Mouse (Mus musculus) layer of hippocampus, postnatal 10 days (tissue): ENCODE results near the gene Cdt1. TPM values are rescaled to one million over a fixed set of nuclear protein-coding genes. Genes with fewer than 3 reads are reported as not detected.

Experiments
- DNase-seq, 2 experiments: peaks; one replicate each; pipeline ENCODE4 v3.0.0; 2021; ENCODE audit warnings: low spot score in 2 of 2
- long read RNA-seq: library from polyadenylated mRNA; stranded (forward); transcript quantifications from one replicate; pipeline ENCODE4 v2.0.0, GENCODE M21; 2023
- total RNA-seq, 2 experiments: library from RNA; stranded (reverse); gene quantifications; 2 replicates each; pipeline ENCODE4 v1.2.3; 2021

Cdt1 gene
- 1 to 10 TPM; 3.0 to 5.0 TPM for total RNA-seq
- long read RNA-seq, partial matches to known transcripts = 5 of 10 reads
- long read RNA-seq, other reads (novel, unspliced or antisense) = 2 of 10 reads

- peak; percentile 94 to 96 for DNase-seq
Observed at GRCm38 (mm10) chr8:122567361-122568108, at the start of gene Cdt1. Gene Cdt1, plus strand, starts transcription at chr8:122568015.

DNA sequence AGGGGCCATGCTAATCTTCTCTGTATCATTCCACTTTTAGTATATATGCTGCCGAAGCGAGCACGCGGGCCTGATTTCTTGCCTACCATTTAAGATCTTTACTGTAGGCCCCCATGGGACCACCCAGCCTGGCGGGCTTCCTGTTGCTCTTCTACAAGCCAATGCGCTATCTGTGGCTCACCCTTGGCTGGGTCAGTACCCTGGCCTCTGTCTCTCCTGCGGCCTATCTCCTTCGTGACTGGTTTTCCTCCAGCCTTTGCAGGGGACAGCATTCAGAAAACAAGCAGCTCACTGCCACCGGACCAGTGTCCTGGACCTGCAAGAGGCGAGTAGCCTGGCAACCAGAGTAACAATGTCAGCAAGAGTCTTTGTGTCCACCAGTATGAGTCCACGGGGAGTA lies 47.2 kb upstream of the Cdt1 start:
- DNase-seq = no peak

DNA sequence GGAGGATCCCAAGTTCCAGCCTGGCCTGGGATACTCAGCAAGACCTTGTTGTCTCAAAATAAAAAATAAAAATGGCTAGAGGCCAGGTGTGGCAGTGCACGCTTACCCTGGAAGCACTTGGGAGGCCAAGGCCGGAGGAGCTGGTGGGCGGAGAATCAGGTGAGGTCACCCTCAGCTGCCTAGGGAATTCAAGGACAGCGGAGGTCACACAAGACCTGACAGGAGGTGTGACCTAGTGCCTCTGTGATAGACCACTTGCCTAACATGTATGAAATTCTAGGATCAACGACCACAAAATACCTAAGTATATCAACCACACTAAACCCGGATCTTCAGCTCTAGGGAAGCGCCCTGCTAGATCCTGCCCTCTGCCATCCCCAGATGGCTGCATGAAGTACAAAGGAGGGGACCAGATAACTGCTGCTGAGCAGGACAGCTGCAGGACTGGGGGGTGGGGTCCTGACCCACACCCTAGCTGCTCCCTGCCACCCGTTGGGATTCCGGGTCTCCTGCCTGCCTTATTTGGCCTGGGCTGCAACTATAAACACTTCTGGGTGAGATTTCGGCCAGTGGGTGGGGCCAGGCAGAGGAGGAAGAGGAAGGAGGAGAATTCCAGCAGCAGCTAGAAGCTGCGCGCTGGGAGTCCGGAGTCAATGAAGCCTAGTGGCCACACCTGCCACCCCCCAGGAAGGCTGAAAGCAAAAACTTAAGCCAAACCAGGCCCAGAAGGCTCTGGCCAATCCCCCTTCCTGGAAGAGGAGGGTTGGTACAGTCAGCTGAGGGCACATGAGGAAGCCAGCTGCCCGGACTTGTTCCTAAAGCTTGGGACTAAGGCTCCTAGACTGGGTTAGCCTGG lies 44.8 kb upstream of the Cdt1 start:
- DNase-seq = no peak

DNA sequence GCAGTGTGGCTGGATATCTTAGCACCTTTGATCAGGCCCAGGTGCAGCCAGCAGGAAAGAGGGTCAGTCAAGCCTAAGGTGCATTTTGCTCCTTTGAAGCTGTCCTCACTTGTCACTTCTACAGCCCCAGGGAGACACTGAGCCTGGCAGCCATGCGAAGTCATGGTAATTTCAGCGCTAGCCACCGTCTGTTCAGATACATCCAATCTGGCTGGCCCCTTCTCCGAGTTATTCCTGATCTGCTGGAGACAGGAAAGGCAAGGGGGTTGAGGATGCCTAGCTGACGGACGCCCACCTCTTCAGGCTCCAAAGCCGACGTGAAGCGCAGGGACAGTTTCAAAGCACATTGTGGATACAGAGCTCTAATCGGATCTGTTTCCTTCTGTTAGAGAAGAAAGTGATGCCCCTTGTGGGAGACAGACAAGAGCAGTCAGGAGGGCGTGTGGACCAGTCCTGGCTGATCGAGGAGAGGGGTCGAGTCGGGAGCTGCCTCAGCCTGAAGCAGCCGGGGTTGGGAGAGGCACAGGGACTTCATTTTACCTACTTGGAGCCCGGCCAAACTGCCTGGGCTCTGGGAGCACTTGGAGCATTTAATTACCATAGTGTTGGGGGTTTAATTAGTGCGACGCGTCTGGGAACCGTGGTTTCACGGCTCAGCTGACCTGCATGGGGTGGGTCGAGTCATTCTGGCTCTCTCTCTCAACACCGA lies 44.0 kb upstream of the Cdt1 start:
- DNase-seq = peak; percentile 24 to 50

DNA sequence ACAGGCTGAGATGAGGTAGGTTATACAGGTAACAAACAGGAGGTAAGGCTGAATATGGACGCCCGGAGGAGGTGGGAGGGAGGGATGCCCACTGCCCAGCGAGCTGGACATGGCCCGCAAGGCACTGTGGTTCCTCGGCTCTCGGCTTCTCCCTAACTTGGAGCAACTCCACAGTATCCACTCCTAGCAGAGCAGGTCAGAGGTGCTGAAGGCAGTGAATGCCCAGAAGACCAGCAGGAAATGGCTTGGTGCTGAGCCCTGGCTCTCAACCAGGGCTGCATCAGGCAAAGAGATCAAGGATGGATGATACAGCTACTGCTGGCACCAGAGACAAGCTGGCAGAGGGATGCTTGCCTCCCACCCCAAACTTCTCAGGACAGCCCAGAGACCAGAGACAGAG lies 43.3 kb upstream of the Cdt1 start:
- no peak for DNase-seq

GRCm38 (mm10) chr8:122525004-122525403 lies 42.8 kb upstream of the Cdt1 start:
- DNase-seq = no peak

GRCm38 (mm10) chr8:122526084-122526483 lies 41.7 kb upstream of the Cdt1 start:
- no peak for DNase-seq

DNA sequence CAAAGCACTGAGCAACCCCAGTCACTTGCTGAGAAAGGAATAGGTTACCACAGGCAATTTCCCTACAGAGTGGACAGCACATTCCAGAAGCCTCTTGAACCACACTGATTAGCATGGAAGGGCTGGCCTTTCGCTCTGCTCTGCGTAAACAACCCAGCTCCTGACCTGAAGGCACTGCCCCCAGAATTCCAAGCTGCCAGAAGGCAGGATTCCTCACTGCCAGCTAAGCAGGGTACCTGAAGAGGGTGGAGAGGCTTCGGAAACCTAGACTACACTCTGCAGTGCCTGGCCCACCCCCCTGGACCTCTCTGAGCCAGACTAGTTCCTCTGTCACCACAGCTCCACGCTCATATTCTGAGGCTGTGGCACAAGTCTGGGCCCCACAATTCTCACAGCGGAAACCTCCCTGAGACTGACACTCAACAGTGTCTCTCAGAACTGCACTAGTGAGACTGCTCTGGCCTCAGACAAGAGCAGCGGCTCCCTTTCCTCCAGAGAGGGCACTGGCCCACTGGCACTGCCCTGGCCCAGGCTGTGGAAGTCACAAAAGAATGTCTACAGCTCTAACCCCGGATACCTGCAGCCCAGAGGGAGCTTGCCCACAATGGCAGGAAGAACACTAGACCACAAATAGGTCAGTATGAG lies 41.2 kb upstream of the Cdt1 start:
- DNase-seq = no peak

- DNase-seq = no peak
Observed at GRCm38 (mm10) chr8:122527937-122528336, 39.9 kb upstream of the Cdt1 start.

DNA sequence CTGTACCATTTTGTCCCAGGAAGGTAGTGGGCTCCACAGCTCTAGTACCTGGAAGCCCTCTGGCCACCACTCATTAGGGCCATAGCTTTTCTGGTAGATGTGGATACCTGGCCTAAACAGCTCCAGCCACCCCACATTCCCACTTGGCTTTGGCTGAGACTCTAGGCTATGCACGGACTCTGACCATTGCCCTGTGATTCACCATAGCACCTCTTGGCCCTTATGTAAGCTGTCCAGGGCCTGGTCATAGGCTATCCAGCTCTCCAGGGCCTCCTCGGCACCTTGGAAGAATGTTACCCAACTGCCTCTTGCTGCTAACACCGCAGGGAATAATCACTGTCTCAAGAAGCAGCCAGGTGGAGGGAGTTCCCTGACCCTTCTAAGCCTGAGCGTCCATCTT lies 38.7 kb upstream of the Cdt1 start:
- DNase-seq = no peak

- no peak for DNase-seq
Observed at GRCm38 (mm10) chr8:122531312-122531711, 36.5 kb upstream of the Cdt1 start.

DNA sequence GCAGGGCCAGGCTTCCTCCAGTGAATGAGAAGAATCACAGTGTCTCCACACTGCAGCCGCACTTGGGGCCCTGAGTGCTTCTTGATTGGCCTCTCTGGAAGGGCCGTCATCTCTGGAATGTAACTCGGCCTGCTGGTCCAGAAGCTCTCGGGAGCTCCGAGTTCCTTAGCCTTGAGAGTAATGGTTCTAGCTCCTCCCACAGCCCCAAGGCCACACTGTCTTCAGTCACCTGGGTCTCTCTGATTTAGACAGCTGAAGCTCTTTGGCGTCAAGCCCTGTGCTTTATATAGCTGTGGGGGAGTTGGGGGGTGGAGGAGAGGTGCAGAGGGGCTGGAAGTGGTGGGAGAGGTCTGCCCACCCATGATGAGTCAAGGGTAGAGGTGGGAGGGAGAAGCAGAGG lies 30.8 kb upstream of the Cdt1 start:
- DNase-seq = no peak

- no peak for DNase-seq
Observed at GRCm38 (mm10) chr8:122537812-122538211, 30.0 kb upstream of the Cdt1 start.

GRCm38 (mm10) chr8:122538310-122539076 lies 29.3 kb upstream of the Cdt1 start:
- DNase-seq = no peak

DNA sequence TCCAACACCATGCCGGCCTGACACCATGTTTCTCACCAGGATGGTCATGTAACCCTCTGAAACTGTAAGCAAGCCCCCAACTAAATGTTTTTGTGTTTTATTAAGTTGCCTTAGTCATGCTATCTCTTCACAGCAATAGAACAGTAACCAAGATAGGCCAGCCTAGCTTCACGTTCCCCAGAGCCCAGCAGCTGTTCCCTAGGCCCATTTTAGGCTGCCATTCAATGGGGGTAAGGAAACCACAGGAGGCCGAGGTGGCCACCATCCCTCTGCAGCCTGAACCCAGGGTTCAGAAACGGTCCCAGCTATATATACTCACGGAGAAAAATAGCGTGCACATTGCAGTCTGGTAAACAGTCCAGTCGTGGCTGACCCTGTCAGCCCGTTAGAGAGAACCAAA lies 23.7 kb upstream of the Cdt1 start:
- no peak for DNase-seq

- no peak for DNase-seq
Observed at GRCm38 (mm10) chr8:122546066-122546755, 21.6 kb upstream of the Cdt1 start.

DNA sequence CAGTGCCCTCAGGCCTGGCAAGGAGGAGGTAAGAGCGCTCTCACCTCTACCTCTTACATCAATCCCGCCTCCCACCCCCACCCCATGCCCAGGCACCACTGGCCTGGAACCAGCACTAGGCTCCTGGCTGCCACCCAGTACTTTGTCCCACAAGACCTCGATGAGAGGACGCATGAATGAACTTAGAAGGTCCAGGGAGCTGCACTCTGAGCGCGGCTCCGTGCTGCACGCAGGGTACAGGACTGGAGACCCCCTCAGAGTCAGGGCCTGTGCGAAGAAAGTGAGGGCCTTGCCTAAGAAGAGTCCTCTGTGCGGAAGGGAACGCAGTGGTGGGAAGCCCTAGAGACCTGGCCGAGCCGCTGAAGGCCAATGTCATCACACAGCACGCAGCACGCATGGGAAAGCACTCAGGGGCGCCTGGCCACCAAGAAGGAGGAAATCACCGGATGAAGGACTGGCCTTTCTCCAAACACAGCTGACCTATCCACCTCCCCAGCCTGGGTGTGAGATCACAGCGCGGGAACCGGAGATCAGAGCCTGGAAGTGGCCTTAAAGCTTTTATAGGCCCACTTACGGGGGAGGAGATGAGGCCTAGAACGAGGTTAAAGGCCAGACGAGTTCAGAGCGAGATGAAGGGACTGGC lies 20.9 kb upstream of the Cdt1 start:
- peak in 1 of 2 experiments; percentile 16 for DNase-seq

- no peak for DNase-seq
Observed at GRCm38 (mm10) chr8:122547815-122548214, 20.0 kb upstream of the Cdt1 start.

DNA sequence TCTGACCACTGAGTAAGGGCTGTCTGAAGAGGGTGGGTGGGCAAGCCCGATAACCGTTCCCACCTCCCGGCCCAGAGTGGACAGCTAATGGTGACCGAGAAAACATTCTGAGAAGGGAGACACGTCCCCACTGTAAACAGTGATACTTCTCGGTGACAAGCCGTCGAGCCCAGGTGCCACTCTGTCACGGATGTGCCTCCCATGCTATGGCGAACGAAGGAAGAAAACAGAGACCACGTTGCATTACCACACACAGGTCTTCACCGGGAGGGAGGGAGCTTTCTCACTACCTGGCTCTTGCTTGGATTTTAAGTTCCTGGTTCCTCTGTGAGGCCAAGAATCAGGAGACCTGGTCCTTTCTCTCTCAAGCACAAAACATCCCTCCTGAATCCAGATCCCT lies 19.5 kb upstream of the Cdt1 start:
- no peak for DNase-seq
